Mouse (Mus musculus): ENCODE results near the gene Ppp1r13l. TPM values are rescaled to one million over a fixed set of nuclear protein-coding genes. Genes with fewer than 3 reads are reported as not detected.

Gene Ppp1r13l
- polyA plus RNA-seq, 1 experiment, result 4.0 TPM

GRCm38 (mm10) chr7:19341250-19341649 lies 18.3 kb upstream of the Ppp1r13l start:
- H3K27ac ChIP-seq (ENCODE audit: control insufficient read depth, insufficient read depth, low read depth, low read length, poor library complexity), result no peak overlapping the region
- peaks cover 4% of the 10 kb centered on the region; the same call in 1 of the 2 replicates for H3K4me1 ChIP-seq (ENCODE audit: control insufficient read depth, insufficient read depth, low read length)
- WGBS, result 44% methylated on average over 10 of the region's 10 CpGs
- H3K4me3 ChIP-seq (replicated peaks; ENCODE audit: control insufficient read depth, low read depth, low read length), result no peak overlapping the region
- no peak for TF ChIP-seq POLR2A (IDR thresholded peaks at IDR 0.05; ENCODE audit: borderline replicate concordance, control insufficient read depth, low read depth, low read length)
- no peak for TF ChIP-seq CTCF (IDR thresholded peaks at IDR 0.05; ENCODE audit: control insufficient read depth, insufficient read depth, low read length)

DNA sequence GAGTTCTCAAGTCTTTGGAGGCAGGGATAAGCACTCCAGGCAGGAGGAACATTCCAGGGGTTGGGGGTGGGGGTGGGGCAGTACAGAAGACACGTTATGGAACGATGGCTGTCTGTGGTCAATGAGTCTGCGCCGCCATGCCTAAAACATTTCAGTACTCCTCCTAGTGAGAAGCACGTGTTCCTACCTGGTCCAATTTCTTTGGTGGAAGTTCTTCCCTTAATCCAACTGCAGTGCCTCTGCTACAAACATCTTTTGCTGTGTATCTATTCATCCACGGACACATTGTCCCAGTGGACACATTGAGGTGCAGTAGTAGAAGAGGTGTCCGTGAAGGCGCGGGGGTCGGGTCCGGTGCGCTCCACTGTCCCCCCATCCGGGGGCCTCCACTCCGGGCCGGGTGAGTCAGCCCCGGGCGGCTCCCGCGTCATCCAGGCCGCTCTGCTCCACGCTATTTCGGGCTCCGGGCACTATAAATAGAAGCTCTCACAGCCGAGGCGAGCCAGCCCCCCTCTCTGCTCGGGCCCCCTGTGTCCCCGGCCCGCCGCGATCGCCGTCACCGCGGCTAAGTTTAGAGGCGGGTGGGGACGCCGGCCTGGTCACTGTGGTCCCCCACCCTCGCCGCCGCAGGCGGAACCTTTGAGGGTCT lies 17.7 kb upstream of the Ppp1r13l start:
- H3K4me3 ChIP-seq (replicated peaks; ENCODE audit: control insufficient read depth, low read depth, low read length), result no peak overlapping the region
- WGBS, result under 1% methylated on average over 41 of the region's 41 CpGs

DNA sequence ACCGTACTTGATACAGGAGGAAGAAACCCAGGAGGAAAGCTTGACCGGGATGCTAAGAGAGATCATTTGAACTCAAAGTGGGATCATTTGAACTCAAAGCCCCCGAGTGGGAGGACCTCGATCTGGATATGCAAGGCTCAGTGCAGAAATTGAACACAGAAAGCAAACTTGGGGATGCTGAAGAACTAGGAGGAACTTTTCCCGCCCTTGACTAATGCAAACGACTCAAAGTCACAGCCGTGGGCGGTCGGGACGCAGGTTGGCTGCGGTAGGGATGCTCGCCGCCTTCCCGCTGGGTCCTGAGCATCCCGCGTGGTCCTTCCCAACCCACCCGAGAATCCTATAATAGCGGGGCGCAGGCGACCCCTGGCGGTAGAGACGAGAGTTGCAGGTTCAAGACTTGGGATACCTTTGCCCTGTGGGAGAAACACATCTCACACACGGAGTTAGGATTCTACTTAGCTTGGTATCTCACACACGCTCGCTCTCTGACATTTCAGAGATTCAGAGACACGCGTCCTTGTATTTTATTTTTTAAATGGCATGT lies 17.0 kb upstream of the Ppp1r13l start:
- under 1% methylated on average over 27 of the region's 27 CpGs for WGBS
- no peak overlapping the region for H3K27ac ChIP-seq (ENCODE audit: control insufficient read depth, insufficient read depth, low read depth, low read length, poor library complexity)
- H3K4me3 ChIP-seq (replicated peaks; ENCODE audit: control insufficient read depth, low read depth, low read length), result no peak overlapping the region
- peaks cover 4% of the 10 kb centered on the region; the same call in 1 of the 2 replicates for H3K4me1 ChIP-seq (ENCODE audit: control insufficient read depth, insufficient read depth, low read length)
- TF ChIP-seq POLR2A (IDR thresholded peaks at IDR 0.05; ENCODE audit: borderline replicate concordance, control insufficient read depth, low read depth, low read length) (no peak), CTCF (IDR thresholded peaks at IDR 0.05; ENCODE audit: control insufficient read depth, insufficient read depth, low read length) (peak; percentile 89)

More for the DNA sequence above, 17.7 kb upstream of the Ppp1r13l start:
- Histone ChIP-seq H3K4me1 (ENCODE audit: control insufficient read depth, insufficient read depth, low read length) (peaks cover 4% of the 10 kb centered on the region; the same call in 1 of the 2 replicates), H3K27ac (ENCODE audit: control insufficient read depth, insufficient read depth, low read depth, low read length, poor library complexity) (no peak overlapping the region)
- TF ChIP-seq POLR2A (IDR thresholded peaks at IDR 0.05; ENCODE audit: borderline replicate concordance, control insufficient read depth, low read depth, low read length) (no peak), CTCF (IDR thresholded peaks at IDR 0.05; ENCODE audit: control insufficient read depth, insufficient read depth, low read length) (no peak)

GRCm38 (mm10) chr7:19343210-19343808 lies 16.2 kb upstream of the Ppp1r13l start:
- WGBS, result under 1% methylated on average over 11 of the region's 11 CpGs
- TF ChIP-seq POLR2A (IDR thresholded peaks at IDR 0.05; ENCODE audit: borderline replicate concordance, control insufficient read depth, low read depth, low read length) (no peak), CTCF (IDR thresholded peaks at IDR 0.05; ENCODE audit: control insufficient read depth, insufficient read depth, low read length) (peak; percentile 96)

DNA sequence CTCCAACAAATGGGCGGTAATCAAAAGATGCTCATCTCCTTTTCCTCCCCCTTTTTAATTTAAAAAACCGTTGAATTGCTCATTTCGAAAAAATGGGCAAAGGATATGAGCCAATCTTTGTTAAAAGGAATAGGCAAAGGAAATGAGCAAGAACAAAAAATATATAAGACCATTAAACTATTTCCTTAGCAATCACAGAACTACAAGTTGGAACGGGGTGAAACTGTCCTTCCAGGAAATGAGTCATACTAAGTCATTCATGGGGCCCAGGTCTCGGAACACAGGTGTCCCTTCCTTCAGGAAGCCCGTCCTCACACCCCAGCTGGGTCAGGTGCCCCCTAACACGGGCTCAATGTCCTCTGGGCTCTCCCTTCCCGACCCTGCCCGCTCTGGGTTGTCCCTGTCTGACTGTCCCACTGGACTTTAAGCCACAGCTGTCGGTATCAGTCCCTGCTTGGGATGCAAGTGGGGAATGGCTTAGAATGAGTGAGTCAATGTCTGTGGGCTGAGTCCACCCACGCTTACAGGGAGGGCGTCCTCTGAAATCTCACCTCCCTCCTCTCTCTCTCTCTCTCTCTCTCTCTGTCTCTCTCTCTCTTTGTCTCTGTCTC lies 15.2 kb upstream of the Ppp1r13l start, which contains the start of gene Ercc1:
Ercc1 (plus strand) TSS at position 542 of the 611 bp plus-strand sequence.
- peak within 1 kb of the TSS; percentile 74 for H3K4me3 ChIP-seq (replicated peaks; ENCODE audit: control insufficient read depth, low read depth, low read length)
- H3K4me1 ChIP-seq (ENCODE audit: control insufficient read depth, insufficient read depth, low read length), result peaks cover 3% of the 10 kb centered on the region; the same call in 1 of the 2 replicates
- H3K27ac ChIP-seq (ENCODE audit: control insufficient read depth, insufficient read depth, low read depth, low read length, poor library complexity), result peak within 1 kb of the TSS; percentile 35; the same call in 1 of the 2 replicates
- whole genome bisulfite sequencing, result 12% methylated on average over 12 of the region's 12 CpGs
- TF ChIP-seq CTCF (IDR thresholded peaks at IDR 0.05; ENCODE audit: control insufficient read depth, insufficient read depth, low read length) (no peak), POLR2A (IDR thresholded peaks at IDR 0.05; ENCODE audit: borderline replicate concordance, control insufficient read depth, low read depth, low read length) (no peak)

More at GRCm38 (mm10) chr7:19343210-19343808, 16.2 kb upstream of the Ppp1r13l start:
- Histone ChIP-seq H3K4me3 (replicated peaks; ENCODE audit: control insufficient read depth, low read depth, low read length) (no peak overlapping the region), H3K27ac (ENCODE audit: control insufficient read depth, insufficient read depth, low read depth, low read length, poor library complexity) (no peak overlapping the region), H3K4me1 (ENCODE audit: control insufficient read depth, insufficient read depth, low read length) (peaks cover 3% of the 10 kb centered on the region; the same call in 1 of the 2 replicates)

GRCm38 (mm10) chr7:19344938-19345471 lies 14.5 kb upstream of the Ppp1r13l start:
- H3K4me1 ChIP-seq (ENCODE audit: control insufficient read depth, insufficient read depth, low read length), result peaks cover 3% of the 10 kb centered on the region; the same call in 1 of the 2 replicates
- TF ChIP-seq POLR2A (IDR thresholded peaks at IDR 0.05; ENCODE audit: borderline replicate concordance, control insufficient read depth, low read depth, low read length), result no peak; the same call in 1 of the 2 replicates
- TF ChIP-seq CTCF (IDR thresholded peaks at IDR 0.05; ENCODE audit: control insufficient read depth, insufficient read depth, low read length), result no peak
- H3K4me3 ChIP-seq (replicated peaks; ENCODE audit: control insufficient read depth, low read depth, low read length), result peak overlapping the region; percentile 74
- 1% methylated on average over 31 of the region's 31 CpGs for WGBS
- H3K27ac ChIP-seq (ENCODE audit: control insufficient read depth, insufficient read depth, low read depth, low read length, poor library complexity), result peak overlapping the region; percentile 35; the same call in 1 of the 2 replicates

- peaks cover 2% of the 10 kb centered on the region; the same call in 1 of the 2 replicates for H3K4me1 ChIP-seq (ENCODE audit: control insufficient read depth, insufficient read depth, low read length)
- TF ChIP-seq POLR2A (IDR thresholded peaks at IDR 0.05; ENCODE audit: borderline replicate concordance, control insufficient read depth, low read depth, low read length) (no peak), CTCF (IDR thresholded peaks at IDR 0.05; ENCODE audit: control insufficient read depth, insufficient read depth, low read length) (no peak)
- no peak overlapping the region for H3K27ac ChIP-seq (ENCODE audit: control insufficient read depth, insufficient read depth, low read depth, low read length, poor library complexity)
- 85% methylated on average over 13 of the region's 13 CpGs for WGBS
- H3K4me3 ChIP-seq (replicated peaks; ENCODE audit: control insufficient read depth, low read depth, low read length), result no peak overlapping the region
Measured at GRCm38 (mm10) chr7:19349188-19349915, 10.2 kb upstream of the Ppp1r13l start.
